Mouse (Mus musculus) erythroblast, embryonic 14.5 days (primary cell): ENCODE data around the gene Gm37240.

ENCODE experiments used
- GATA1 ChIP-seq: IDR thresholded peaks from 2 replicates; pipeline ENCODE4 v1.6.1; 2012; ENCODE audit warnings: low read length, inconsistent platforms, mixed read lengths
- TAL1 ChIP-seq: IDR thresholded peaks from 3 replicates; pipeline ENCODE4 v1.6.1; 2012; ENCODE audit warnings: low read length, inconsistent platforms, mixed read lengths

- TF ChIP-seq GATA1 (no peak), TAL1 (no peak)
These were observed 914.4 kb downstream of the Gm37240 start for GRCm38 (mm10) chr3:84972881-84973280.
